Mouse (Mus musculus): ENCODE measurements around the gene Pjvk. TPM values are rescaled to one million over a fixed set of nuclear protein-coding genes. Genes with fewer than 3 reads are reported as not detected.

The Pjvk gene
- 0.41 and 0.56 TPM in 2 replicates for polyA plus RNA-seq (2014; fragmentation: Nextera tagmentation; extraction: Ambion mirVana)

- peak within 1 kb of the TSS; percentile 72 for H3K4me2 ChIP-seq (replicated peaks; ENCODE audit: low read depth, low read length)
- 0 out of 2 replicates have a peak, but pooled peaks cover 7% of the 10 kb centered on the region for H3K4me1 ChIP-seq (ENCODE audit: control insufficient read depth, insufficient read depth, low read length)
- ATAC-seq (ENCODE audit: insufficient number of reproducible peaks, insufficient read depth, low FRiP score, low read depth): peak; percentile 99
- peaks cover 2% of the 10 kb centered on the region; the same call in 1 of the 2 replicates for H3K36me3 ChIP-seq (ENCODE audit: control insufficient read depth, insufficient read depth, low read length)
- H3K9me3 ChIP-seq (ENCODE audit: control insufficient read depth, low read depth, low read length): no peaks in the 10 kb centered on the region
- under 1% methylated on average over 36 of the region's 42 CpGs for WGBS
- H3K9ac ChIP-seq (replicated peaks; ENCODE audit: low read depth, low read length): peak within 1 kb of the TSS; percentile 66
- H3K27me3 ChIP-seq (ENCODE audit: control insufficient read depth, insufficient read depth, low read length): no peaks in the 10 kb centered on the region
- H3K4me3 ChIP-seq (ENCODE audit: low read depth, low read length): peak within 1 kb of the TSS; percentile 85
- H3K27ac ChIP-seq (ENCODE audit: low read length): peak within 1 kb of the TSS; percentile 80
These were observed at the start of gene Pjvk, which contains the start of gene Prkra for GRCm38 (mm10) chr2:76647883-76648570. TSS of gene Pjvk (plus strand) at chr2:76648476. TSS of gene Prkra (minus strand) at chr2:76648015.

GRCm38 (mm10) chr2:76599214-76599613 lies 49.1 kb upstream of the Pjvk start:
- WGBS: 63% methylated on average over 5 of the region's 5 CpGs
- no peaks in the 10 kb centered on the region for H3K4me1 ChIP-seq (ENCODE audit: control insufficient read depth, insufficient read depth, low read length)
- H3K9ac ChIP-seq (replicated peaks; ENCODE audit: low read depth, low read length): no peak overlapping the region
- H3K9me3 ChIP-seq (ENCODE audit: control insufficient read depth, low read depth, low read length): no peaks in the 10 kb centered on the region
- no peak for ATAC-seq (ENCODE audit: insufficient number of reproducible peaks, insufficient read depth, low FRiP score, low read depth)
- H3K36me3 ChIP-seq (ENCODE audit: control insufficient read depth, insufficient read depth, low read length): 0 out of 2 replicates have a peak, but pooled peaks cover 3% of the 10 kb centered on the region
- no peak overlapping the region for H3K4me3 ChIP-seq (ENCODE audit: low read depth, low read length)
- no peaks in the 10 kb centered on the region for H3K27me3 ChIP-seq (ENCODE audit: control insufficient read depth, insufficient read depth, low read length)
- H3K27ac ChIP-seq (ENCODE audit: low read length): no peak overlapping the region
- H3K4me2 ChIP-seq (replicated peaks; ENCODE audit: low read depth, low read length): no peak overlapping the region

DNA sequence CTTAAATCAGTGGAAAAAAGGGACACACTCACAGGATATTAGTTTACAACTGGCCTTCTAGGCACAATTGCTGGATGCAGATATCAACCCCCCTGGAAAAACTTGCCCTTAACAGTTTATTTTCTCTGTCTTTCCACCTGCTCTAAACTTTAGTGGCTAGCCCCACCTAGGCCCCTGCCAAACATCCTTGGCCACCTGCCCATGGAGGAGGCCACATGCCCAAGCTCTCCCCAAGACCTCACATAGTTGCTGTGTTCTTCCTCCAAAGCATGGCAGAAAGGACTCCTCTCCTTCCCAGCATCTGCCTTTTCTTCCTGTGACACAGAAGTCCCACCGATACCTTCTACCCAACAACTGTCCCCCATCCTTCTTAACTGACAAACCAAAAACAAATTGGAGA lies 46.0 kb upstream of the Pjvk start:
- no peak for ATAC-seq (ENCODE audit: insufficient number of reproducible peaks, insufficient read depth, low FRiP score, low read depth)
- Histone ChIP-seq H3K4me1 (ENCODE audit: control insufficient read depth, insufficient read depth, low read length) (no peaks in the 10 kb centered on the region), H3K9ac (replicated peaks; ENCODE audit: low read depth, low read length) (no peak overlapping the region), H3K4me2 (replicated peaks; ENCODE audit: low read depth, low read length) (no peak overlapping the region), H3K9me3 (ENCODE audit: control insufficient read depth, low read depth, low read length) (no peaks in the 10 kb centered on the region), H3K4me3 (ENCODE audit: low read depth, low read length) (no peak overlapping the region), H3K36me3 (ENCODE audit: control insufficient read depth, insufficient read depth, low read length) (no peaks in the 10 kb centered on the region), H3K27ac (ENCODE audit: low read length) (no peak overlapping the region), H3K27me3 (ENCODE audit: control insufficient read depth, insufficient read depth, low read length) (no peaks in the 10 kb centered on the region)
- WGBS: 92% methylated on average over 1 of the region's 1 CpGs

GRCm38 (mm10) chr2:76606704-76607103 lies 41.6 kb upstream of the Pjvk start:
- no peaks in the 10 kb centered on the region for H3K4me1 ChIP-seq (ENCODE audit: control insufficient read depth, insufficient read depth, low read length)

GRCm38 (mm10) chr2:76610326-76611104 lies 37.8 kb upstream of the Pjvk start:
- ATAC-seq (ENCODE audit: insufficient number of reproducible peaks, insufficient read depth, low FRiP score, low read depth): no peak

More at GRCm38 (mm10) chr2:76606704-76607103, 41.6 kb upstream of the Pjvk start:
- Histone ChIP-seq H3K4me3 (ENCODE audit: low read depth, low read length) (no peak overlapping the region), H3K9ac (replicated peaks; ENCODE audit: low read depth, low read length) (no peak overlapping the region), H3K9me3 (ENCODE audit: control insufficient read depth, low read depth, low read length) (no peaks in the 10 kb centered on the region), H3K36me3 (ENCODE audit: control insufficient read depth, insufficient read depth, low read length) (no peaks in the 10 kb centered on the region), H3K27ac (ENCODE audit: low read length) (no peak overlapping the region), H3K4me2 (replicated peaks; ENCODE audit: low read depth, low read length) (no peak overlapping the region), H3K27me3 (ENCODE audit: control insufficient read depth, insufficient read depth, low read length) (no peaks in the 10 kb centered on the region)
- no peak for ATAC-seq (ENCODE audit: insufficient number of reproducible peaks, insufficient read depth, low FRiP score, low read depth)
- 73% methylated on average over 3 of the region's 3 CpGs for WGBS

GRCm38 (mm10) chr2:76611996-76612395 lies 36.3 kb upstream of the Pjvk start:
- Histone ChIP-seq H3K27ac (ENCODE audit: low read length) (no peak overlapping the region), H3K4me2 (replicated peaks; ENCODE audit: low read depth, low read length) (no peak overlapping the region), H3K27me3 (ENCODE audit: control insufficient read depth, insufficient read depth, low read length) (no peaks in the 10 kb centered on the region), H3K9ac (replicated peaks; ENCODE audit: low read depth, low read length) (no peak overlapping the region), H3K4me3 (ENCODE audit: low read depth, low read length) (no peak overlapping the region), H3K36me3 (ENCODE audit: control insufficient read depth, insufficient read depth, low read length) (no peaks in the 10 kb centered on the region), H3K4me1 (ENCODE audit: control insufficient read depth, insufficient read depth, low read length) (no peaks in the 10 kb centered on the region), H3K9me3 (ENCODE audit: control insufficient read depth, low read depth, low read length) (no peaks in the 10 kb centered on the region)
- WGBS: 80% methylated on average over 3 of the region's 3 CpGs
- no peak for ATAC-seq (ENCODE audit: insufficient number of reproducible peaks, insufficient read depth, low FRiP score, low read depth)

More at GRCm38 (mm10) chr2:76610326-76611104, 37.8 kb upstream of the Pjvk start:
- no peaks in the 10 kb centered on the region for H3K4me1 ChIP-seq (ENCODE audit: control insufficient read depth, insufficient read depth, low read length)
- no peaks in the 10 kb centered on the region for H3K27me3 ChIP-seq (ENCODE audit: control insufficient read depth, insufficient read depth, low read length)
- H3K9ac ChIP-seq (replicated peaks; ENCODE audit: low read depth, low read length): no peak overlapping the region
- H3K36me3 ChIP-seq (ENCODE audit: control insufficient read depth, insufficient read depth, low read length): no peaks in the 10 kb centered on the region
- 71% methylated on average over 10 of the region's 10 CpGs for WGBS
- H3K4me3 ChIP-seq (ENCODE audit: low read depth, low read length): no peak overlapping the region
- no peak overlapping the region for H3K27ac ChIP-seq (ENCODE audit: low read length)
- H3K4me2 ChIP-seq (replicated peaks; ENCODE audit: low read depth, low read length): no peak overlapping the region
- no peaks in the 10 kb centered on the region for H3K9me3 ChIP-seq (ENCODE audit: control insufficient read depth, low read depth, low read length)

DNA sequence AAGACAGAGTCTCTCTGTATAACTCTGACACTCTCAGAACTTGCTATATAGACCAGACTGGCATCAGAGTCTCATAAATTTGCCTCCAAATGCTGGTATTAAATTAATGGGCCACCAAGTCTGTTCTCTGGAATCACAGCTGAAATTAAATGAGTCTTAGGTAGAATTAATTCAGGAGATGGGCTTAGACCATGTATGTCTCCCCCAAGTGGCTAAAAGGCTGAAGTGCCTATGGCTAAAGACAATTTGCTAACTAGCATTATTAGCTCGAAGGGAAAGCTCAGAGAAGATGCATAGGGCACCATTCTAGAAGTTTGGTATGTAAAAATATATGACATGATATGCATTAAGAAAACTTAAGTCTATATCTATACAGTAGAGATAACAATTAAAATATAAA lies 30.2 kb upstream of the Pjvk start:
- WGBS: 41% methylated on average over 1 of the region's 1 CpGs

GRCm38 (mm10) chr2:76620188-76620587 lies 28.1 kb upstream of the Pjvk start:
- Histone ChIP-seq H3K9ac (replicated peaks; ENCODE audit: low read depth, low read length) (no peak overlapping the region), H3K27me3 (ENCODE audit: control insufficient read depth, insufficient read depth, low read length) (no peaks in the 10 kb centered on the region), H3K36me3 (ENCODE audit: control insufficient read depth, insufficient read depth, low read length) (no peaks in the 10 kb centered on the region; the same call in 1 of the 2 replicates), H3K4me1 (ENCODE audit: control insufficient read depth, insufficient read depth, low read length) (no peaks in the 10 kb centered on the region), H3K27ac (ENCODE audit: low read length) (no peak overlapping the region), H3K9me3 (ENCODE audit: control insufficient read depth, low read depth, low read length) (no peaks in the 10 kb centered on the region), H3K4me3 (ENCODE audit: low read depth, low read length) (no peak overlapping the region), H3K4me2 (replicated peaks; ENCODE audit: low read depth, low read length) (no peak overlapping the region)
- WGBS: 91% methylated on average over 5 of the region's 5 CpGs
- no peak for ATAC-seq (ENCODE audit: insufficient number of reproducible peaks, insufficient read depth, low FRiP score, low read depth)

More for the DNA sequence above, 30.2 kb upstream of the Pjvk start:
- H3K4me2 ChIP-seq (replicated peaks; ENCODE audit: low read depth, low read length): no peak overlapping the region
- no peak for ATAC-seq (ENCODE audit: insufficient number of reproducible peaks, insufficient read depth, low FRiP score, low read depth)
- H3K9me3 ChIP-seq (ENCODE audit: control insufficient read depth, low read depth, low read length): no peaks in the 10 kb centered on the region
- H3K27me3 ChIP-seq (ENCODE audit: control insufficient read depth, insufficient read depth, low read length): no peaks in the 10 kb centered on the region
- H3K9ac ChIP-seq (replicated peaks; ENCODE audit: low read depth, low read length): no peak overlapping the region
- no peaks in the 10 kb centered on the region; the same call in 1 of the 2 replicates for H3K36me3 ChIP-seq (ENCODE audit: control insufficient read depth, insufficient read depth, low read length)
- H3K4me1 ChIP-seq (ENCODE audit: control insufficient read depth, insufficient read depth, low read length): no peaks in the 10 kb centered on the region
- H3K4me3 ChIP-seq (ENCODE audit: low read depth, low read length): no peak overlapping the region
- H3K27ac ChIP-seq (ENCODE audit: low read length): no peak overlapping the region

All from stomach, embryonic 14.5 days (tissue).